Mouse (Mus musculus): ENCODE measurements at regions not wholly inside any gene's neighbourhood (a gene's known extent, or its start where the extent isn't known, plus 50 kb on each side); places are given as distances from the start of the nearest gene placed in this dataset.

- Histone ChIP-seq H3K9ac (replicated peaks) (no peak overlapping the region), H3K4me2 (ENCODE audit: low read depth) (no peak overlapping the region), H3K4me1 (replicated peaks; ENCODE audit: control insufficient read depth in 2 of 2, insufficient read depth in 2 of 2, low read length in 1 of 2) (peaks cover 0 to 3% of the 10 kb centered on the region in 2 experiments; a peak in 1 of 4 replicates), H3K36me3 (replicated peaks; ENCODE audit: control insufficient read depth, insufficient read depth, low read depth) (no peaks in the 10 kb centered on the region), H3K4me3 (ENCODE audit: insufficient read depth in 1 of 2, low read depth in 2 of 2, low read length in 2 of 2) (no peak overlapping the region), H3K27me3 (ENCODE audit: control insufficient read depth, insufficient read depth, low read length) (no peaks in the 10 kb centered on the region), H3K27ac (no peak overlapping the region), H3K9me3 (ENCODE audit: control insufficient read depth, low read length) (no peaks in the 10 kb centered on the region)
- WGBS (ENCODE audit: insufficient replicate concordance), result 70% methylated on average over 3 of the region's 3 CpGs
- DNase-seq (ENCODE audit: low read depth in 3 of 3, low spot score in 3 of 3), result no peak
- ATAC-seq (ENCODE audit: insufficient read depth), result no peak
- TF ChIP-seq EP300 (IDR thresholded peaks at IDR 0.05; ENCODE audit: low read depth), result no peak
- no peak for TF ChIP-seq CTCF (IDR thresholded peaks at IDR 0.05; ENCODE audit: low read depth)
These were observed 75.7 kb upstream of the Tnfaip3 start for GRCm38 (mm10) chr10:19091110-19091509.

- no peak overlapping the region for H3K27ac ChIP-seq
- no peaks in the 10 kb centered on the region for H3K36me3 ChIP-seq (replicated peaks; ENCODE audit: control insufficient read depth, insufficient read depth, low read depth)
- DNase-seq (ENCODE audit: low read depth in 3 of 3, low spot score in 3 of 3) (no peak), ATAC-seq (ENCODE audit: insufficient read depth) (no peak)
- H3K4me3 ChIP-seq (ENCODE audit: insufficient read depth in 1 of 2, low read depth in 2 of 2, low read length in 2 of 2), result no peak overlapping the region
- H3K4me1 ChIP-seq (replicated peaks; ENCODE audit: control insufficient read depth in 2 of 2, insufficient read depth in 2 of 2, low read length in 1 of 2), result no peaks in the 10 kb centered on the region
- WGBS (ENCODE audit: insufficient replicate concordance), result 43% methylated on average over 1 of the region's 1 CpGs
- no peaks in the 10 kb centered on the region for H3K9me3 ChIP-seq (ENCODE audit: control insufficient read depth, low read length)
- H3K9ac ChIP-seq (replicated peaks), result no peak overlapping the region
- H3K27me3 ChIP-seq (ENCODE audit: control insufficient read depth, insufficient read depth, low read length), result no peaks in the 10 kb centered on the region
- no peak for TF ChIP-seq CTCF (IDR thresholded peaks at IDR 0.05; ENCODE audit: low read depth)
- no peak for TF ChIP-seq EP300 (IDR thresholded peaks at IDR 0.05; ENCODE audit: low read depth)
- no peak overlapping the region for H3K4me2 ChIP-seq (ENCODE audit: low read depth)
These were observed 71.5 kb upstream of the Tnfaip3 start for GRCm38 (mm10) chr10:19086995-19087394.

- Histone ChIP-seq H3K4me2 (ENCODE audit: low read depth) (no peak overlapping the region), H3K27ac (no peak overlapping the region), H3K9me3 (ENCODE audit: control insufficient read depth, low read length) (no peaks in the 10 kb centered on the region), H3K4me1 (replicated peaks; ENCODE audit: control insufficient read depth in 2 of 2, insufficient read depth in 2 of 2, low read length in 1 of 2) (no peaks in the 10 kb centered on the region), H3K36me3 (replicated peaks; ENCODE audit: control insufficient read depth, insufficient read depth, low read depth) (no peaks in the 10 kb centered on the region), H3K27me3 (ENCODE audit: control insufficient read depth, insufficient read depth, low read length) (no peaks in the 10 kb centered on the region), H3K4me3 (ENCODE audit: insufficient read depth in 1 of 2, low read depth in 2 of 2, low read length in 2 of 2) (no peak overlapping the region), H3K9ac (replicated peaks) (no peak overlapping the region)
- no peak for ATAC-seq (ENCODE audit: insufficient read depth)
- TF ChIP-seq EP300 (IDR thresholded peaks at IDR 0.05; ENCODE audit: low read depth) (no peak), CTCF (IDR thresholded peaks at IDR 0.05; ENCODE audit: low read depth) (no peak)
- 53% methylated on average over 4 of the region's 4 CpGs for WGBS (ENCODE audit: insufficient replicate concordance)
- DNase-seq (ENCODE audit: low read depth in 3 of 3, low spot score in 3 of 3), result no peak
These were observed 66.7 kb upstream of the Tnfaip3 start for GRCm38 (mm10) chr10:19082136-19082535.

GRCm38 (mm10) chr10:19078047-19078446 lies 62.6 kb upstream of the Tnfaip3 start:
- H3K4me3 ChIP-seq (ENCODE audit: insufficient read depth in 1 of 2, low read depth in 2 of 2, low read length in 2 of 2), result no peak overlapping the region
- ATAC-seq (ENCODE audit: insufficient read depth) (no peak), DNase-seq (ENCODE audit: low read depth in 3 of 3, low spot score in 3 of 3) (no peak)
- no peaks in the 10 kb centered on the region for H3K36me3 ChIP-seq (replicated peaks; ENCODE audit: control insufficient read depth, insufficient read depth, low read depth)
- no peaks in the 10 kb centered on the region for H3K9me3 ChIP-seq (ENCODE audit: control insufficient read depth, low read length)
- no peaks in the 10 kb centered on the region for H3K4me1 ChIP-seq (replicated peaks; ENCODE audit: control insufficient read depth in 2 of 2, insufficient read depth in 2 of 2, low read length in 1 of 2)
- 66% methylated on average over 4 of the region's 4 CpGs for WGBS (ENCODE audit: insufficient replicate concordance)
- TF ChIP-seq CTCF (IDR thresholded peaks at IDR 0.05; ENCODE audit: low read depth) (no peak), EP300 (IDR thresholded peaks at IDR 0.05; ENCODE audit: low read depth) (no peak)
- H3K4me2 ChIP-seq (ENCODE audit: low read depth), result no peak overlapping the region
- no peak overlapping the region for H3K9ac ChIP-seq (replicated peaks)
- H3K27me3 ChIP-seq (ENCODE audit: control insufficient read depth, insufficient read depth, low read length), result no peaks in the 10 kb centered on the region
- H3K27ac ChIP-seq, result no peak overlapping the region

GRCm38 (mm10) chr10:19068377-19068776 lies 52.9 kb upstream of the Tnfaip3 start:
- H3K4me2 ChIP-seq (ENCODE audit: low read depth), result no peak overlapping the region
- H3K27me3 ChIP-seq (ENCODE audit: control insufficient read depth, insufficient read depth, low read length), result no peaks in the 10 kb centered on the region
- no peak for ATAC-seq (ENCODE audit: insufficient read depth)
- no peak for DNase-seq (ENCODE audit: low read depth in 3 of 3, low spot score in 3 of 3)
- H3K4me3 ChIP-seq (ENCODE audit: insufficient read depth in 1 of 2, low read depth in 2 of 2, low read length in 2 of 2), result no peak overlapping the region
- WGBS (ENCODE audit: insufficient replicate concordance), result 57% methylated on average over 5 of the region's 5 CpGs
- H3K4me1 ChIP-seq (replicated peaks; ENCODE audit: control insufficient read depth in 2 of 2, insufficient read depth in 2 of 2, low read length in 1 of 2), result peaks cover 3 to 17% of the 10 kb centered on the region in 2 experiments
- no peaks in the 10 kb centered on the region for H3K36me3 ChIP-seq (replicated peaks; ENCODE audit: control insufficient read depth, insufficient read depth, low read depth)
- TF ChIP-seq EP300 (IDR thresholded peaks at IDR 0.05; ENCODE audit: low read depth) (no peak), CTCF (IDR thresholded peaks at IDR 0.05; ENCODE audit: low read depth) (no peak)
- H3K9ac ChIP-seq (replicated peaks), result no peak overlapping the region
- no peaks in the 10 kb centered on the region for H3K9me3 ChIP-seq (ENCODE audit: control insufficient read depth, low read length)
- H3K27ac ChIP-seq, result no peak overlapping the region
